Mouse (Mus musculus) brain, embryonic 14.5 days (tissue): ENCODE results near the gene Mapre1.

Source experiments
- CTCF ChIP-seq: fragments of 200-500 bp; IDR thresholded peaks from 2 replicates; pipeline ENCODE4 v1.5.1; 2012; ENCODE audit warnings: inconsistent platforms, mild to moderate bottlenecking, moderate library complexity, borderline replicate concordance; ENCODE audit not compliant: insufficient read depth, insufficient read length; ENCODE audit errors: extremely low read depth
- POLR2A ChIP-seq: fragments of 200-500 bp; IDR thresholded peaks from 2 replicates; pipeline ENCODE4 v1.6.1; 2012; ENCODE audit warnings: mild to moderate bottlenecking, inconsistent platforms, borderline replicate concordance; ENCODE audit not compliant: poor library complexity, insufficient read depth, insufficient read length, severe bottlenecking; ENCODE audit errors: extremely low read depth

GRCm38 (mm10) chr2:153734033-153734432 lies 7.0 kb upstream of the Mapre1 start:
- TF ChIP-seq POLR2A (no peak), CTCF (no peak)
